Mouse (Mus musculus) mesoderm, embryonic 11.5 days (tissue): ENCODE results near the gene Pou6f1.
"Not testable (repeated sequence)": the region's sequence is repeated elsewhere in the genome, so short reads cannot be mapped to it uniquely, and the experiment has no call there.

Experiments
- DNase-seq: peaks from one replicate; pipeline ENCODE4 v3.0.0-alpha.2; 2012; ENCODE audit warnings: low read depth, low spot score

Gene Pou6f1

DNA sequence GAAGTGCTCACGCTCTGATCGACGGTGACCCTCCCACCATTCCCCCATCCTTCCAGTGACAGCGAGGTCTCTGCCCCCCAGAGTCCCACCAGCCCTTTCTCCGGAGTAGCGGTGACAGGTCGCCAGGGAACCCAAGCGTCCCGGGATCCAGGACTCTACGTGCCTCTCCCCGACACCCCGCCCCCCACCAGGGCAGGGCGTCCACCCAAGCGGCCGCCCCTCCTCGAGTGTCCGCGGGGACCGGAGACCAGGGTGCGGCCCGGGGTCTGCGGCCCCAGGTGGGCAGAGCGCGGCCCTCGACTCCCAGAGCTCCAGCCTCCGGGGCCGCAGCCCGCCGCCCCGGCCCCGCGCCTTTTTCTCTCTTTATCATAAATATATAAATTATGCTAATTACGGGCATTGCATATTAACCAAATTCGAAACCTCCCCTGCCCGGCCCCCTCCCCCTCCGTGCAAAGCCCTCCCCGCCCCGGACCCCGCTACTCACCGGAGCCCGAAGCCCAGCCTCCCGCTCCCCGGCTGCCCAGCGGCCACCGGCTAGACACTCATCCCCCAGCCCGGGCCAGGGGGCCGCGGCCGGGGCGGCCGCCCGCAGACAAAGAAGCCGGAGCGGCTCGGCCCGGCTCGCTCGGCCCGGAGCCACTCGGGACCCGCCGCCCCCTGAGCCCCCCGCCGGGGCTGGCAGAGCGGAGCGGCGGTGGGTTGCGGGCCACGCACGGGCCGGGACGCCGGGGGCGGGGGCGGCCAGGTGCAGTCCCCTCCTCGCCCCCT is at the start of gene Pou6f1:
Gene Pou6f1 (minus strand): TSS at position 709 of the 771 bp plus-strand sequence.
- peak; percentile 22 for DNase-seq

- DNase-seq: no peak
Measured at GRCm38 (mm10) chr15:100646161-100646560, 46.4 kb upstream of the Pou6f1 start.

DNA sequence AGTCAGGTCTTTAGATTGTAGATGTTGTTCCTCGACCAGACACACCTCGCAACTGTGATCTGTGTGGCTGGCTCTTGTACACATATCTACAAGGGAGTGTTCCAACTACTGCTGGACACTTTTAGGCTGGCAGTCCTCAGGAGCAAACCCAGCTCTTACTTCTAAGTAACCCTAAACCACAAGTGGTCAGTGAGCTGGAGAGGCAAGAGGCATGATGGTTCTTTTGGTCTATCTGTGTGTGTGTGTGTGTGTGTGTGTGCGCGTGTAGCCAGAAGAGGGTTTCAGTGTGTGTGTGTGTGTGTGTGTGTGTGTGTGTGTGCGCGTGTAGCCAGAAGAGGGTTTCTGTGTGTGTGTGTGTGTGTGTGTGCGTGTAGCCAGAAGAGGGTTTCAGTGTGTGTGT is 42.7 kb upstream of the Pou6f1 start:
- DNase-seq: no peak

- no peak for DNase-seq
Measured at GRCm38 (mm10) chr15:100641226-100641810, 41.5 kb upstream of the Pou6f1 start.

DNA sequence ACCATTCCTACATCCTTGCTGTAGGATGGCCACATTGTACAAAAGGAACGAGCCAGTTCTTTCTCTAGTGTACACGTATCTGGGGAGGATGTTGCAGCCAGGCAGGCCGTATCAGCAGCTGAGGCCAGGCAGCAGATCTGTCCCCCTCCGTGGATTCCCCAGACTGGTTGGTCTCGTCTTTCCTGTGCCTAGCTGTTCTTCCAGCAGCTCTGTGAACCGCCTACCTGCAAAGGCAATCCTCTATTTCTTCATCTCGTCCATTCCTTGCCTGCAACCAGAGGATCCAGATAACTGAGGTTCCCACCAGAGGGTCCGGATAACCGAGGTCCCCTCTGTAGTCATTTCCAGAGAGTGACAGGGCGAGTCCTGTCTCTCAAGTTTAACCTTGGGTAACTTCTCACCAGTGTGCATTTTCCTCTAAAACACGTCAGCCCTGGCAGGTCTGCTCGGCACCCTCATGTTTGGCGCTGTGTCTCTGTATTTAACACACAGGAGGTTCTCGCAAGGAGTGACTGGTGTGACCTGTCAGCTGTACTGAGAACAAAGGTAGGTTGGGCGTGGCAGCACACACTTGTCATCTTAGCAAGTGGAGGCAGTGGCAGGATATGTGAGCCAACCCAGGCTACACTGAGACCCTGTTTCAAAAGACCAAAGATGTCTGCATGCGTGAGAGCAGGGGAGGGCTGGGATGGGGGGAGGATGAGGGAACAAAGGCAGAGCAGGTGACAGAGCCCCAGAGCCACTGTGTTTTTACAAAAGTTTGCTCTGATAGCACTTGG is 40.4 kb upstream of the Pou6f1 start:
- no peak for DNase-seq

DNA sequence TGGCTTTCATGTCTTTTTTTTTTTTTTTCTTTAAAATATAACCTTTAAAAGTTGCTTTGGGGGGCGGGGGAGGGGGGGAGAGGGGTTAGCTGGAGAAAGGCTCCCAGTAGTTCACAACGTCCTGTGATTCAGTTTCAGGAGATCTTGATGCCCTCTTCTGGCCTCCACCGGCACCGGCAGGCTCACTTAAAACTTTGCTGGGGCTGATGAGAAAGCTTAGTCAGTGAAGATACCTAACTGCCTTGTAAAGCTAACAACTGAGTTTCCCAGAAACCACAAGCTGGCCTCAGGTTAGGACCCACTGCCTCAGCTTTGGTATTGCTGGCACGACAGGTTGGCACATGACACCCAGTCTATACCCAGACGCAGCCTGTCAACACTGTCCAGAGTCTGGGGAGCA is 37.9 kb upstream of the Pou6f1 start:
- DNase-seq: no peak

GRCm38 (mm10) chr15:100636700-100637501 is 37.1 kb upstream of the Pou6f1 start, which contains the start of gene Smagp:
Smagp (minus strand) TSS chr15:100636940.
- no peak for DNase-seq

DNA sequence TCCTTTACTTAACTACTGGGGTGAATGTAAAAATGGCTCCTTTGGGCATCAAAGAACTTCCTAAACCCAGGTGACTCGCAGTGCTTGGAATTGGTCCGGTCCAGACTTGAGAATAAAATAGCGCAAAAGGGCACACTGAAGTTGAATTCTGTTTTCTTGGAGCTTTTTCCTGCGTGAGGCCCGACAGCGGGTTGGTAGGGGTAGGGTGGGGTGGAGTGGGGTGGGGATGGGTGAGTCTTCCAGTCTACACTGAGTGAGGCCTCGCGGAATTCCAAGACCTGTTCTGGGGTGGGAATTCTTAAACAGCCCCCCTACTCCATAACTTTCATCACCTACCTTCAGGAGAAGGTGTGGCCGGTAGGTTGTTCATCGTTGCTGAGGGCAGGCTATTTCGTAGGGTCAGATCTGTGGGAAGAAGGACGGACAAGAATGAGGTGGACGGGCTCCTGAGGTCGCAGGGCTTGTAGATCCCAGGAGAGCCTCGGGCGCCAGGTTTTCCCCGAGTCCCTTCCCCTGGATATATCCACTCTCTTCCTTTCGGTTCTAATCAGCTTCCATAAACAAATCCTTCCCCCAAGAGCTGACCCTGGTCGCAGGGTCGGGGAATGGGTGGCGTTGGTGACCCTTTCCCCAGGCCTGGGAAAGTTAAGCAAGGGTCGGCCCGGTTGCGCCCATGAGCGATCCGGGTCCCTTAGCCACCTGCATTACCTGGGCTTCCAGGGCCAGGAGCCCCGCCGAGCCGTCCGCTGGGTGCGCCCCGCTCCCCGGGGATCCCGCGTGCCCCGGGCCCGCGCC is 36.3 kb upstream of the Pou6f1 start:
- no peak for DNase-seq

- no peak for DNase-seq
Measured at GRCm38 (mm10) chr15:100635239-100635638, 35.5 kb upstream of the Pou6f1 start.

GRCm38 (mm10) chr15:100633341-100633740 is 33.6 kb upstream of the Pou6f1 start:
- DNase-seq: no peak

DNA sequence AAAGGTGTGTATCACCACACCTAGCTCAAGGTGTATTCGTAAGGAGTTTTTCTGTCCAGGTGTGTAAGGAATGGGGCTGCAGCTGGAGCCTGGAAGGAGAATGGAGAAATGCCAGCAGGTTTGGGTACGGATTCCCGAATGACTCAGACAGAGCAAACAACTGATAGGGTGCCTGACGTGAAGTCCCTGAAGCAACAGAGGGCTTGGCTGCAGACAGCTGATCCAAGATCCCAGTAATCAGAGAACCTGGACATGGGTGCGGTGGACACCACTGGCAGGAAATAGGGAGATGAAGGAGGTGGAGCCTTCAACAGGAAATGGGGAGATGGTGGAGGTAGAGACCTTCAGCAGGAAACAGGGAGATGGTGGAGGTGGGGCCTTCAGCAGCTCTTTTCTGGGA is 32.5 kb upstream of the Pou6f1 start:
- DNase-seq: no peak

GRCm38 (mm10) chr15:100631454-100632170 is 31.8 kb upstream of the Pou6f1 start:
- no peak for DNase-seq

- DNase-seq: no peak
Measured at GRCm38 (mm10) chr15:100630126-100630525, 30.3 kb upstream of the Pou6f1 start.

- DNase-seq: no peak
Measured at GRCm38 (mm10) chr15:100628797-100629196, 29.0 kb upstream of the Pou6f1 start.

- no peak for DNase-seq
Measured at GRCm38 (mm10) chr15:100627774-100628370, 28.1 kb upstream of the Pou6f1 start.

GRCm38 (mm10) chr15:100627287-100627686 is 27.5 kb upstream of the Pou6f1 start:
- no peak for DNase-seq

- no peak for DNase-seq
Measured at GRCm38 (mm10) chr15:100624435-100624834, 24.7 kb upstream of the Pou6f1 start.

GRCm38 (mm10) chr15:100623754-100624153 is 24.0 kb upstream of the Pou6f1 start:
- DNase-seq: no peak

DNA sequence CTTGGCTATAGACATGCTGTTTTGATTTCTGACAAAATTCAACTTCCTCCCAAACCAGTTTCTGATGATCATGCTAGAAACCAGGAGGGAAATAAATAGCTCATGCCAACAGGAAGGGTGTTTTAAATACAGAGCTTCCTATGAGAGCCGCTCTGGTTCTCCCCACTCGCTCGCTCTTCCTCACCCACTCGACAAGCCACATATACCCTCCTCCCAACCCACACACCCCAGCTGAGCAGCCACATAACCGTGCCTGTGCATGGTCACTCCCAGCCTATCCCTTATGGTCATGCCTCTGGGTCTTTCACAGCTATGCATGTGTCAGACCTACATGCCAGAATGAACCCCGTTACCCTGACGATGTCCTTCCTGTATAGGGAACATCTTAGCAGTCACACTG is 22.4 kb upstream of the Pou6f1 start:
- no peak for DNase-seq

GRCm38 (mm10) chr15:100621671-100622070 is 21.9 kb upstream of the Pou6f1 start:
- not testable (repeated sequence) for DNase-seq
